Mouse (Mus musculus): ENCODE data around the gene 5430419D17Rik. TPM values are rescaled to one million over a fixed set of nuclear protein-coding genes. Genes with fewer than 3 reads are reported as not detected.

Gene 5430419D17Rik
- not detected in 2 replicates for polyA plus RNA-seq (2014; fragmentation: Nextera tagmentation; extraction: Ambion mirVana)

- Histone ChIP-seq H3K9ac (ENCODE audit: low read length) (no peak within 1 kb of the TSS), H3K4me3 (ENCODE audit: low read depth, low read length) (no peak within 1 kb of the TSS), H3K27me3 (ENCODE audit: control insufficient read depth, insufficient read depth, low read length) (no peaks in the 10 kb centered on the region), H3K27ac (ENCODE audit: low read depth, low read length) (no peak within 1 kb of the TSS), H3K36me3 (ENCODE audit: control insufficient read depth, insufficient read depth, low read length) (no peaks in the 10 kb centered on the region), H3K4me1 (ENCODE audit: control insufficient read depth, insufficient read depth, low read length) (no peaks in the 10 kb centered on the region), H3K9me3 (ENCODE audit: control insufficient read depth, low read length) (no peaks in the 10 kb centered on the region), H3K4me2 (ENCODE audit: low read depth) (no peak within 1 kb of the TSS)
- DNase-seq (ENCODE audit: low spot score) (no peak), ATAC-seq (ENCODE audit: insufficient read depth, low FRiP score, low TSS enrichment) (no peak)
- 87% methylated on average over 9 of the region's 9 CpGs for WGBS
These were observed at the start of gene 5430419D17Rik for GRCm38 (mm10) chr7:131174121-131174520. Gene 5430419D17Rik, plus strand, starts transcription at chr7:131174402.

GRCm38 (mm10) chr7:131130021-131130420, 44.2 kb upstream of the 5430419D17Rik start:
- no peak overlapping the region for H3K27ac ChIP-seq (ENCODE audit: low read depth, low read length)
- WGBS: 74% methylated on average over 12 of the region's 12 CpGs
- no peaks in the 10 kb centered on the region for H3K4me1 ChIP-seq (ENCODE audit: control insufficient read depth, insufficient read depth, low read length)
- H3K9ac ChIP-seq (ENCODE audit: low read length): no peak overlapping the region
- H3K9me3 ChIP-seq (ENCODE audit: control insufficient read depth, low read length): no peaks in the 10 kb centered on the region
- ATAC-seq (ENCODE audit: insufficient read depth, low FRiP score, low TSS enrichment) (no peak), DNase-seq (ENCODE audit: low spot score) (peak; percentile 19)
- no peaks in the 10 kb centered on the region for H3K36me3 ChIP-seq (ENCODE audit: control insufficient read depth, insufficient read depth, low read length)
- H3K4me2 ChIP-seq (ENCODE audit: low read depth): no peak overlapping the region
- no peaks in the 10 kb centered on the region for H3K27me3 ChIP-seq (ENCODE audit: control insufficient read depth, insufficient read depth, low read length)
- no peak overlapping the region for H3K4me3 ChIP-seq (ENCODE audit: low read depth, low read length)

- Histone ChIP-seq H3K36me3 (ENCODE audit: control insufficient read depth, insufficient read depth, low read length) (no peaks in the 10 kb centered on the region), H3K9ac (ENCODE audit: low read length) (no peak overlapping the region), H3K4me1 (ENCODE audit: control insufficient read depth, insufficient read depth, low read length) (no peaks in the 10 kb centered on the region), H3K4me2 (ENCODE audit: low read depth) (no peak overlapping the region), H3K27me3 (ENCODE audit: control insufficient read depth, insufficient read depth, low read length) (no peaks in the 10 kb centered on the region), H3K27ac (ENCODE audit: low read depth, low read length) (no peak overlapping the region), H3K9me3 (ENCODE audit: control insufficient read depth, low read length) (no peaks in the 10 kb centered on the region), H3K4me3 (ENCODE audit: low read depth, low read length) (no peak overlapping the region)
- DNase-seq (ENCODE audit: low spot score) (no peak), ATAC-seq (ENCODE audit: insufficient read depth, low FRiP score, low TSS enrichment) (no peak)
- WGBS: 75% methylated on average over 3 of the region's 3 CpGs
These were observed 41.0 kb upstream of the 5430419D17Rik start for GRCm38 (mm10) chr7:131133181-131133580.

GRCm38 (mm10) chr7:131146214-131146613, 28.0 kb upstream of the 5430419D17Rik start, which contains the start of gene 4933402N03Rik:
Gene 4933402N03Rik, minus strand, starts transcription at chr7:131146314.
- DNase-seq (ENCODE audit: low spot score) (no peak), ATAC-seq (ENCODE audit: insufficient read depth, low FRiP score, low TSS enrichment) (no peak)
- Histone ChIP-seq H3K27ac (ENCODE audit: low read depth, low read length) (no peak within 1 kb of the TSS), H3K4me2 (ENCODE audit: low read depth) (no peak within 1 kb of the TSS), H3K9ac (ENCODE audit: low read length) (no peak within 1 kb of the TSS), H3K9me3 (ENCODE audit: control insufficient read depth, low read length) (no peaks in the 10 kb centered on the region), H3K27me3 (ENCODE audit: control insufficient read depth, insufficient read depth, low read length) (no peaks in the 10 kb centered on the region), H3K4me1 (ENCODE audit: control insufficient read depth, insufficient read depth, low read length) (no peaks in the 10 kb centered on the region), H3K36me3 (ENCODE audit: control insufficient read depth, insufficient read depth, low read length) (no peaks in the 10 kb centered on the region), H3K4me3 (ENCODE audit: low read depth, low read length) (no peak within 1 kb of the TSS)
- 92% methylated on average over 2 of the region's 2 CpGs for WGBS

GRCm38 (mm10) chr7:131150179-131150578, 24.0 kb upstream of the 5430419D17Rik start:
- H3K4me3 ChIP-seq (ENCODE audit: low read depth, low read length): no peak overlapping the region
- WGBS: 92% methylated on average over 3 of the region's 3 CpGs
- H3K36me3 ChIP-seq (ENCODE audit: control insufficient read depth, insufficient read depth, low read length): no peaks in the 10 kb centered on the region
- no peak for DNase-seq (ENCODE audit: low spot score)
- H3K4me2 ChIP-seq (ENCODE audit: low read depth): no peak overlapping the region
- ATAC-seq (ENCODE audit: insufficient read depth, low FRiP score, low TSS enrichment): no peak
- H3K4me1 ChIP-seq (ENCODE audit: control insufficient read depth, insufficient read depth, low read length): no peaks in the 10 kb centered on the region
- H3K27ac ChIP-seq (ENCODE audit: low read depth, low read length): no peak overlapping the region
- no peak overlapping the region for H3K9ac ChIP-seq (ENCODE audit: low read length)
- H3K9me3 ChIP-seq (ENCODE audit: control insufficient read depth, low read length): no peaks in the 10 kb centered on the region
- H3K27me3 ChIP-seq (ENCODE audit: control insufficient read depth, insufficient read depth, low read length): no peaks in the 10 kb centered on the region

- DNase-seq (ENCODE audit: low spot score): no peak
- Histone ChIP-seq H3K27ac (ENCODE audit: low read depth, low read length) (no peak overlapping the region), H3K36me3 (ENCODE audit: control insufficient read depth, insufficient read depth, low read length) (no peaks in the 10 kb centered on the region), H3K4me2 (ENCODE audit: low read depth) (no peak overlapping the region), H3K9me3 (ENCODE audit: control insufficient read depth, low read length) (no peaks in the 10 kb centered on the region), H3K4me1 (ENCODE audit: control insufficient read depth, insufficient read depth, low read length) (no peaks in the 10 kb centered on the region), H3K4me3 (ENCODE audit: low read depth, low read length) (no peak overlapping the region), H3K27me3 (ENCODE audit: control insufficient read depth, insufficient read depth, low read length) (no peaks in the 10 kb centered on the region), H3K9ac (ENCODE audit: low read length) (no peak overlapping the region)
- ATAC-seq (ENCODE audit: insufficient read depth, low FRiP score, low TSS enrichment): no peak
- 84% methylated on average over 5 of the region's 5 CpGs for WGBS
These were observed 21.2 kb upstream of the 5430419D17Rik start for GRCm38 (mm10) chr7:131153044-131153443.

- no peak overlapping the region for H3K4me3 ChIP-seq (ENCODE audit: low read depth, low read length)
- no peak overlapping the region for H3K27ac ChIP-seq (ENCODE audit: low read depth, low read length)
- ATAC-seq (ENCODE audit: insufficient read depth, low FRiP score, low TSS enrichment) (no peak), DNase-seq (ENCODE audit: low spot score) (no peak)
- no peak overlapping the region for H3K9ac ChIP-seq (ENCODE audit: low read length)
- H3K9me3 ChIP-seq (ENCODE audit: control insufficient read depth, low read length): no peaks in the 10 kb centered on the region
- H3K4me1 ChIP-seq (ENCODE audit: control insufficient read depth, insufficient read depth, low read length): no peaks in the 10 kb centered on the region
- H3K36me3 ChIP-seq (ENCODE audit: control insufficient read depth, insufficient read depth, low read length): no peaks in the 10 kb centered on the region
- no peak overlapping the region for H3K4me2 ChIP-seq (ENCODE audit: low read depth)
- no peaks in the 10 kb centered on the region for H3K27me3 ChIP-seq (ENCODE audit: control insufficient read depth, insufficient read depth, low read length)
- 75% methylated on average over 7 of the region's 7 CpGs for WGBS
These were observed 12.0 kb upstream of the 5430419D17Rik start for GRCm38 (mm10) chr7:131162251-131162650.

- H3K27me3 ChIP-seq (ENCODE audit: control insufficient read depth, insufficient read depth, low read length): no peaks in the 10 kb centered on the region
- H3K4me2 ChIP-seq (ENCODE audit: low read depth): no peak overlapping the region
- H3K9ac ChIP-seq (ENCODE audit: low read length): no peak overlapping the region
- no peaks in the 10 kb centered on the region for H3K4me1 ChIP-seq (ENCODE audit: control insufficient read depth, insufficient read depth, low read length)
- no peak overlapping the region for H3K27ac ChIP-seq (ENCODE audit: low read depth, low read length)
- WGBS: 74% methylated on average over 3 of the region's 3 CpGs
- no peak for DNase-seq (ENCODE audit: low spot score)
- H3K9me3 ChIP-seq (ENCODE audit: control insufficient read depth, low read length): no peaks in the 10 kb centered on the region
- H3K36me3 ChIP-seq (ENCODE audit: control insufficient read depth, insufficient read depth, low read length): no peaks in the 10 kb centered on the region
- no peak for ATAC-seq (ENCODE audit: insufficient read depth, low FRiP score, low TSS enrichment)
- H3K4me3 ChIP-seq (ENCODE audit: low read depth, low read length): no peak overlapping the region
These were observed 6.4 kb upstream of the 5430419D17Rik start for GRCm38 (mm10) chr7:131167771-131168170.

- H3K9ac ChIP-seq (ENCODE audit: low read length): no peak overlapping the region
- DNase-seq (ENCODE audit: low spot score): no peak
- H3K4me2 ChIP-seq (ENCODE audit: low read depth): no peak overlapping the region
- H3K4me3 ChIP-seq (ENCODE audit: low read depth, low read length): no peak overlapping the region
- no peak overlapping the region for H3K27ac ChIP-seq (ENCODE audit: low read depth, low read length)
- no peaks in the 10 kb centered on the region for H3K9me3 ChIP-seq (ENCODE audit: control insufficient read depth, low read length)
- WGBS: 75% methylated on average over 2 of the region's 2 CpGs
- ATAC-seq (ENCODE audit: insufficient read depth, low FRiP score, low TSS enrichment): no peak
- no peaks in the 10 kb centered on the region for H3K36me3 ChIP-seq (ENCODE audit: control insufficient read depth, insufficient read depth, low read length)
- no peaks in the 10 kb centered on the region for H3K4me1 ChIP-seq (ENCODE audit: control insufficient read depth, insufficient read depth, low read length)
- H3K27me3 ChIP-seq (ENCODE audit: control insufficient read depth, insufficient read depth, low read length): no peaks in the 10 kb centered on the region
These were observed 5.1 kb upstream of the 5430419D17Rik start for GRCm38 (mm10) chr7:131169099-131169498.

Measured in neural tube, embryonic 11.5 days (tissue).